Mouse (Mus musculus): ENCODE results near the gene Rundc3a.

GRCm38 (mm10) chr11:102408344-102408876, 15.2 kb downstream of the Rundc3a start:
- TF ChIP-seq CTCF (IDR thresholded peaks at IDR 0.05; ENCODE audit: low read depth, low read length) (no peak), GATA1 (IDR thresholded peaks at IDR 0.05; ENCODE audit: borderline replicate concordance, low read length) (no peak), TAL1 (conservative IDR thresholded peaks at IDR 0.05; ENCODE audit: low read depth, low read length) (no peak), GATA2 (IDR thresholded peaks at IDR 0.05; ENCODE audit: borderline replicate concordance, low read depth, low read length) (no peak), POLR2AphosphoS5 (IDR thresholded peaks at IDR 0.05; ENCODE audit: insufficient replicate concordance, low read depth, low read length) (no peak)
